Mouse (Mus musculus) C2C12 (cell line): ENCODE measurements at regions not wholly inside any gene's neighbourhood (a gene's known extent, or its start where the extent isn't known, plus 50 kb on each side); places are given as distances from the start of the nearest gene placed in this dataset.

Source experiments
- CEBPB ChIP-seq: IDR thresholded peaks from one replicate; pipeline ENCODE4 v1.6.1; 2011; ENCODE audit warnings: low read depth, mild to moderate bottlenecking, control low read depth, moderate library complexity
- CTCF ChIP-seq: IDR thresholded peaks from one replicate; pipeline ENCODE4 v1.5.1; 2011; ENCODE audit not compliant: control insufficient read depth, insufficient read depth, insufficient read length
- FOSL1 ChIP-seq: IDR thresholded peaks from one replicate; pipeline ENCODE4 v1.8.0; 2011; ENCODE audit warnings: mild to moderate bottlenecking, low read length; ENCODE audit not compliant: poor library complexity, insufficient read depth, severe bottlenecking
- MYOG ChIP-seq: IDR thresholded peaks from one replicate; pipeline ENCODE4 v1.6.1; 2011; ENCODE audit not compliant: control insufficient read depth, insufficient read length; ENCODE audit errors: extremely low read depth
- USF1 ChIP-seq: IDR thresholded peaks from one replicate; pipeline ENCODE4 v1.6.1; 2011; ENCODE audit warnings: low read depth, mild to moderate bottlenecking, control low read depth, moderate library complexity

GRCm38 (mm10) chr4:127612761-127613160 is 254.8 kb upstream of the Gjb5 start:
- TF ChIP-seq FOSL1, result no peak
- no peak for TF ChIP-seq CEBPB
- no peak for TF ChIP-seq MYOG
- no peak for TF ChIP-seq CTCF
- no peak for TF ChIP-seq USF1
